Mouse (Mus musculus): Measurements from ENCODE around the gene Ubxn2a.
"Not testable (repeated sequence)": the region's sequence is repeated elsewhere in the genome, so short reads cannot be mapped to it uniquely, and the experiment has no call there.

The Ubxn2a gene

DNA sequence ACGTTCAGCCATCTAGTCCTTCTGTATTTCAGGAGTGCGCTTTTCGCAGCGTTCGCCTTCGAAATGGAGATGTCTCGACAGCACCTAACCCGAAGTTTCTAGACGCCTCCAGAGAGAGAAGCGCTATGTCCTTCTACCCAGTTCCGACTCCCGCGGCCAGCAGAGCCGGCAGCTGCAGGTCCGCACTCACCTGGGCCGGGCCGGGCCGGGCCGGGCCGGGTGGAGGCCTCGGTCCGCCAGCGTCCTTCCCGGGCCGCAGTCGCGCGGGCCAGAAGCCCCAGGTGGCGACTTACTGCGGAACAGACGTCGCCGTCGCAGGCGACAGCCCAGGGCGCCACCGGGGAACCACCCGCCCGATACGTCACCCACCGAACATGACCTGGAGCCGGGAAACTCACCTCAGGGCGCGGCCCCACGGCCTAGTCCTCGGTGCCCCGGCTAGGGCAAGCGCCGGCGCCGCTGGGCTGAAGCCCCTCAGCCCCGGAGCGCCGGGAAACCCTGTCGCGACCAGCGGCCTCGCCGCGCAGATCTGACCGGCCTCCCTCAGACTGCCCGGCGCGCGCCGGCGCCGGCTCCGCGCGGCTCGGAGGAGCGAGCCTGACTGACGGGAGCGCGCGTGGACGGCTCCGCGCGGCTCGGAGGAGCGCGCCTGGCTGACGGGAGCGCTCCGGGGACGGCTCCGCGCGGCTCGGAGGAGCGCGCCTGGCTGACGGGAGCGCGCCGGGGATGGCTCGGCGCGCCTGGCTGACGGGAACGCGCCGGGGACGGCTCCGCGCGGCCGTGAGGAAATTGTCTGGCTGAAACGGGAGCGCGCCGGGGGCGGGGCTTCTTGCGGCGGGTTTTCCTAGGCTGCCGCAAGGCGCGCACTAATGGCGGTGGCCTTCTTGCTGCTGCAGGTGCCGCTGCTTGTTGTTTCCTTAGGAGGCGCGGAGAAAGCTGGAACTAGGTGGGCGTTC, at the start of gene Ubxn2a:
Ubxn2a (minus strand) TSS at position 755 of the 956 bp plus-strand sequence.
- peak; percentile 86 to 93 for DNase-seq (ENCODE audit: low spot score in 2 of 2)

- no peak for DNase-seq (ENCODE audit: low spot score in 2 of 2)
Measured at GRCm38 (mm10) chr12:4953156-4953555, 45.7 kb upstream of the Ubxn2a start.

DNA sequence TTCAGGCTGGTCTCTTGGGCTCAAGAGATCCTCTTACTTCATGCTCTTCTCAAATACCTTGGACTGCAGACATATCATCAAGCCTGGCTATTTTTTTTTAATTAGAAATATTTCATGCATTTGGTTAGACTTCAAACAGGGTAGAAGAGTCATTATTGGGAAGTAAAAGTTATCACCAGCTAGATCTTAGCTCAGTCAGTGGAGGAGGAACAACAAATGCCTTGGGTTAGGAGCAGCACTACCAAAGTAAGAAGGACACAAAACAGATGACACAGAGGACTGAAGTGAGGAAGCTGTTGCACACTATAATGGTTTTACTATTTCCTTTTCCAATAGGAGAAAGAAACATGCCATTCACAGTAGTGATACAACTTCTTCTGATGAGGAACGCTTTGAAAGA, 44.8 kb upstream of the Ubxn2a start:
- no peak for DNase-seq (ENCODE audit: low spot score in 2 of 2)

- DNase-seq (ENCODE audit: low spot score in 2 of 2) = no peak
Measured at GRCm38 (mm10) chr12:4930820-4931548, 23.5 kb upstream of the Ubxn2a start.

GRCm38 (mm10) chr12:4928197-4928596, 20.7 kb upstream of the Ubxn2a start:
- no peak for DNase-seq (ENCODE audit: low spot score in 2 of 2)

- DNase-seq (ENCODE audit: low spot score in 2 of 2) = peak; percentile 17 to 28
Measured at GRCm38 (mm10) chr12:4917805-4918591, 10.5 kb upstream of the Ubxn2a start.

- peak; percentile 92 to 97 for DNase-seq (ENCODE audit: low spot score in 2 of 2)
Measured at GRCm38 (mm10) chr12:4916994-4917804, 9.7 kb upstream of the Ubxn2a start, which contains the start of gene Atad2b. Gene Atad2b (plus strand): TSS chr12:4917353.

- no peak for DNase-seq (ENCODE audit: low spot score in 2 of 2)
Measured at GRCm38 (mm10) chr12:4914944-4915343, 7.4 kb upstream of the Ubxn2a start.

GRCm38 (mm10) chr12:4914441-4914840, 6.9 kb upstream of the Ubxn2a start:
- DNase-seq (ENCODE audit: low spot score in 2 of 2) = no peak

GRCm38 (mm10) chr12:4911716-4912115, 4.2 kb upstream of the Ubxn2a start:
- no peak for DNase-seq (ENCODE audit: low spot score in 2 of 2)

DNA sequence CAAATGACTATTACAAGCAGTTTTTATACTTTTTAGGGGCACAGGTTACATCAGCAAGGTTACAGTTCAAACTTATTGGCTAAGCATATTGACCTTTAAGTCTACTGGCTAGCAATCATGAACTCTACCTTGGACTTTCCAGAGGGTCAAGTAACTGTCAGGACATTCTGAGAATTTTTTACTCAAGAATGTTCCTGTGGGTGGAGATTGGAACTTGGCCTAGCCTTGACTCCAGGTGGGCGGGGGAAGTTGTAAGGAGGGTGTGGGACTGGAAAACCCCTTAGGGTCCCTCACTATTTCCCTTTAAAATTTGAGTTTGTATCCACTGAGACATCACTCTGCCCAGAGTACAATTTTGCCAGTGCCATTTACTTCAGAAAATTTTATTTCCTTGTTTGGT, 3.0 kb upstream of the Ubxn2a start:
- not testable (repeated sequence) for DNase-seq (ENCODE audit: low spot score in 2 of 2)

DNA sequence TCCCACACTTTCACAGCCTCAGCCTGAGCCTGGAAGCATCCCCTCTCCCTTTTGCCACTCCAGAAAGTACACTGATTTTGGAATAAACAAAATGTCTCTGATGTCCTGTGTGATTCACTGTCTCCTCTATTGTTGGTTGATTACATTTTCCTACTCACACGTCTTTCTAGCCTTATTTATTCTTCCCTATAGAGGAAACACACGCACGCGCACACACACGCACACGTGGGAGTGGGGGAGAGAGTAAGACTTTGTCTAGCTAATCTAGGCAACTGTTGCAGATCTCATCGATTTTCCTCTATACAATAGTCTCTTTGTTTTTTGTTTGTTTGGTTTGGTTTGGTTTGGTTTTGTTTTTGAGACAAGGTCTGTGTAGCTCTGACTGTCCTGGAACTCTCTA, 886 bp upstream of the Ubxn2a start:
- DNase-seq (ENCODE audit: low spot score in 2 of 2) = no peak

- DNase-seq (ENCODE audit: low spot score in 2 of 2) = no peak
Measured at GRCm38 (mm10) chr12:4906476-4906875, 1.0 kb downstream of the Ubxn2a start.

- no peak for DNase-seq (ENCODE audit: low spot score in 2 of 2)
Measured at GRCm38 (mm10) chr12:4905946-4906345, 1.6 kb downstream of the Ubxn2a start.

DNA sequence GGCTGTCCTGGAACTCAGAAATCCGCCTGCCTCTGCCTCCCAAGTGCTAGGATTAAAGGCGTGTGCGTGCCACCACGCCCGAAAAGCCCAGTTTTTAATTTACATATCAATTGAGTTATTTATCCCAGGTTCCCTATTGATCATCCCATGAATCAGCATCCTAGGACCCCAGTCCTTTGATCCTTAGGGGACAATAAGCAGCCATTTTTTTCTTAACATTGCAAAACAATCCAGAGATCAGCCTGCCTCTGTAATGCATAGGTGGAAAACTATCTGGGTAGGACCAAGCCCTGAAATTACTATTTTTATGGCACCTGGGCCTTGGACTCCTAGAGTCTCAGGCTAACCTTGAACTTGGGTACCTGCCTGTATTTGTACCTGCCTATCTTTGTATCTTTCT, 9.5 kb downstream of the Ubxn2a start:
- no peak for DNase-seq (ENCODE audit: low spot score in 2 of 2)

GRCm38 (mm10) chr12:4889891-4890290, 17.6 kb downstream of the Ubxn2a start:
- no peak for DNase-seq (ENCODE audit: low spot score in 2 of 2)

- no peak for DNase-seq (ENCODE audit: low spot score in 2 of 2)
Measured at GRCm38 (mm10) chr12:4889251-4889650, 18.3 kb downstream of the Ubxn2a start.

GRCm38 (mm10) chr12:4888739-4889138, 18.8 kb downstream of the Ubxn2a start:
- no peak for DNase-seq (ENCODE audit: low spot score in 2 of 2)

- not testable (repeated sequence) for DNase-seq (ENCODE audit: low spot score in 2 of 2)
Measured at GRCm38 (mm10) chr12:4886581-4886980, 20.9 kb downstream of the Ubxn2a start.

GRCm38 (mm10) chr12:4885062-4885461, 22.4 kb downstream of the Ubxn2a start:
- no peak for DNase-seq (ENCODE audit: low spot score in 2 of 2)

- no peak for DNase-seq (ENCODE audit: low spot score in 2 of 2)
Measured at GRCm38 (mm10) chr12:4882086-4882485, 25.4 kb downstream of the Ubxn2a start.

Measured in frontal cortex, postnatal 10 days (tissue).